Mouse (Mus musculus) myocyte (in vitro differentiated cells): ENCODE results near the gene Pard3b.

Experiments
- CEBPB ChIP-seq: IDR thresholded peaks from 2 replicates; pipeline ENCODE4 v1.6.1; 2011; ENCODE audit warnings: mild to moderate bottlenecking, moderate library complexity; ENCODE audit not compliant: poor library complexity, insufficient read depth, severe bottlenecking
- E2F4 ChIP-seq: IDR thresholded peaks from one replicate; pipeline ENCODE4 v1.6.1; 2011; ENCODE audit warnings: mild to moderate bottlenecking, control low read depth, moderate library complexity; ENCODE audit not compliant: insufficient read depth
- POLR2A ChIP-seq: IDR thresholded peaks from one replicate; pipeline ENCODE4 v1.6.1; 2011; ENCODE audit warnings: low read depth, mild to moderate bottlenecking, control low read depth, moderate library complexity; ENCODE audit not compliant: insufficient read length
- REST ChIP-seq: IDR thresholded peaks from one replicate; pipeline ENCODE4 v1.6.1; 2011; ENCODE audit warnings: mild to moderate bottlenecking, control low read depth, moderate library complexity; ENCODE audit not compliant: insufficient read depth, insufficient read length
- TCF12 ChIP-seq: IDR thresholded peaks from one replicate; pipeline ENCODE4 v1.6.1; 2011; ENCODE audit warnings: mild to moderate bottlenecking, control low read depth; ENCODE audit not compliant: poor library complexity, insufficient read depth, severe bottlenecking
- TCF3 ChIP-seq: IDR thresholded peaks from one replicate; pipeline ENCODE4 v1.6.1; 2011; ENCODE audit warnings: low read depth, control low read depth; ENCODE audit not compliant: insufficient read length

DNA sequence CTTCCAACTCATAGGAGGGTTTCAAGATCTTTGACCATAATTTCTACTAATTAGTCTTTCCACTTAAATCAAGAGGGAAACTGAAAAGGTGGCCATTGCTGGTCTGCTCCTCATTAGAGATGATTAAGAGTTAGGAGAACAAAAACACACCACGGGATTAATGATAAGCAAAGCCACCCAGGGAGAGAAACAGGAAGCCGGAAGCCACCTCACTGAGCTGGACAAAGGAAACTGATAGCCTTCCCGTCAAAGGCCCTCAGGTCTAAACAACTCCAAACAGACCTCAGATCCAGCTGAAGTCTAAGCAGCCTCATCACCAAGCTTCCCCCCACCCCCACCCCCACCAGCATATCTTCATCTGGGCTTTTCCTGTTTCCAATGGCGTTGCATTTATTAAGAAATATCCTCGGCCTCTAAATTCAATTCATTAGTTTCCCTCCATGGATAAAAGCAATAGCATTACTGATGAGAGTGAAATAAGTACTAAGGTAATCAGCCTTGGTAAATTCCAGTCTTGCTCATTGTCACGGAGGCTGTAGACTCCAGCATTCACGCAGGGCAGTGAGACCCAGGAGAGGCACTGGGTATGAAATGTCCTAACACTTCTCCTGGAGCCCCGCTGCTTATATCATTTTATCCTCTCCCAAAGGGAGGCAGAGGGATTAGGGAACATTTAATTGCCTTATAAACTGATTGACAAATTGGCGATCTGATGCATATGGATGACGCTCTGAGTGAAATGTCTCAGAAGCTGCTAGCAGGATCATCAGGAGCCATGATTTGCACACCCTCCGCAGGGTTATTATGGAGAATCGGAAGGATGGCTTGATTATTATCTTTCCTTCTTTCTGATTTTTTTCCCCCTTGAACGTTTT lies 925.9 kb downstream of the Pard3b start:
- TF ChIP-seq TCF12 (no peak), REST (no peak), POLR2A (no peak), CEBPB (no peak), E2F4 (no peak), TCF3 (no peak)
